Mouse (Mus musculus) hindbrain, embryonic 15.5 days (tissue): Measurements from ENCODE around the gene Defb19. TPM values are rescaled to one million over a fixed set of nuclear protein-coding genes. Genes with fewer than 3 reads are reported as not detected.

Source experiments
- ATAC-seq: fragments of 200-750 bp; cut with Nextera tagmentation; 2 replicates; pipeline ENCODE4 v1.8.0; 2017; ENCODE audit warnings: low read depth, moderate number of reproducible peaks, moderate TSS enrichment; ENCODE audit not compliant: low FRiP score
- H3K27ac ChIP-seq: fragments of 300-500 bp; sonication (generic); replicated peaks from 2 replicates; pipeline ENCODE4 v1.5.1; 2015; ENCODE audit warnings: mild to moderate bottlenecking, inconsistent platforms
- H3K27me3 ChIP-seq: fragments of 300-500 bp; sonication (generic); 2 replicates; pipeline ENCODE4 v1.6.1; 2015; ENCODE audit warnings: control low read depth, inconsistent platforms
- H3K36me3 ChIP-seq: fragments of 300-500 bp; sonication (generic); 2 replicates; pipeline ENCODE4 v1.6.1; 2015; ENCODE audit warnings: control low read depth, inconsistent platforms
- H3K4me1 ChIP-seq: fragments of 300-500 bp; sonication (generic); replicated peaks from 2 replicates; pipeline ENCODE4 v1.6.1; 2015; ENCODE audit warnings: control low read depth, inconsistent platforms
- H3K4me2 ChIP-seq: fragments of 300-500 bp; sonication (generic); 2 replicates; pipeline ENCODE4 v1.6.1; 2015; ENCODE audit warnings: moderate library complexity, mild to moderate bottlenecking, inconsistent platforms
- H3K4me3 ChIP-seq: fragments of 300-500 bp; sonication (generic); 2 replicates; pipeline ENCODE4 v1.5.1; 2015; ENCODE audit warnings: mild to moderate bottlenecking, inconsistent platforms
- H3K9ac ChIP-seq: fragments of 300-500 bp; sonication (generic); 2 replicates; pipeline ENCODE4 v1.6.1; 2015; ENCODE audit warnings: inconsistent platforms
- H3K9me3 ChIP-seq: fragments of 300-500 bp; sonication (generic); 2 replicates; pipeline ENCODE4 v1.6.1; 2016; ENCODE audit warnings: control low read depth, inconsistent platforms
- WGBS: fragments of 180-500 bp; shearing (Covaris S2); methylation state at CpG from one replicate; pipeline ENCODE4 v1.1.7; 2015; 5-methylcytosine and 5-hydroxymethylcytosine counted together
- polyA plus RNA-seq: library from polyadenylated mRNA; unstranded; fragments of >200 nt; fragmentation: Nextera tagmentation; extraction: Ambion mirVana; gene quantifications from 2 replicates; pipeline ENCODE4 v1.2.1, GENCODE M21; 2015

The Defb19 gene
- polyA plus RNA-seq, result not detected in 2 replicates

DNA sequence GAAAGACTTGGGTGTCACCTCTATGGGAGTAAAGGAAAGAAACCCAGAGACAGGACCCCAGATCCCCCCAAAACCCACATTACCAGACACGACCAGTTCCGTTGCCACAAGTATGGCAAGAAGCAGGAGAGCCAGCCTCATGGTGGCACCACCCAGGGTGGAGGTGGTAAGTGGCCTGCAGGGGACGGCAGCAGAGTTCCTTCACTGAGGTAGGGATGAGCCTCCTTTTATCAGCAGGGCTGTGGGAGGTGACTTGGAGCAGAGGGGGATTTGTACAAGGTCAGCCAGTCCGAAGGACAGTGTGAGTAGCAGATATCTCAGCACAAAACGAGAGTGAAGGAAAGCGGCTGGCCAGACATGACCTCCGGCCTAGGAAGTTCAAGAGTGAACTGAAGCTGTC lies at the start of gene Defb19:
Gene Defb19, minus strand, starts transcription at position 206 of the 400 bp plus-strand sequence.
- no peaks in the 10 kb centered on the region for H3K36me3 ChIP-seq
- H3K9ac ChIP-seq, result no peak within 1 kb of the TSS
- WGBS, result 71% methylated on average over 7 of the region's 7 CpGs
- no peak within 1 kb of the TSS for H3K27ac ChIP-seq
- no peaks in the 10 kb centered on the region for H3K9me3 ChIP-seq
- H3K4me3 ChIP-seq, result no peak within 1 kb of the TSS
- H3K4me1 ChIP-seq, result no peaks in the 10 kb centered on the region
- no peaks in the 10 kb centered on the region for H3K27me3 ChIP-seq
- H3K4me2 ChIP-seq, result no peak within 1 kb of the TSS
- no peak for ATAC-seq

DNA sequence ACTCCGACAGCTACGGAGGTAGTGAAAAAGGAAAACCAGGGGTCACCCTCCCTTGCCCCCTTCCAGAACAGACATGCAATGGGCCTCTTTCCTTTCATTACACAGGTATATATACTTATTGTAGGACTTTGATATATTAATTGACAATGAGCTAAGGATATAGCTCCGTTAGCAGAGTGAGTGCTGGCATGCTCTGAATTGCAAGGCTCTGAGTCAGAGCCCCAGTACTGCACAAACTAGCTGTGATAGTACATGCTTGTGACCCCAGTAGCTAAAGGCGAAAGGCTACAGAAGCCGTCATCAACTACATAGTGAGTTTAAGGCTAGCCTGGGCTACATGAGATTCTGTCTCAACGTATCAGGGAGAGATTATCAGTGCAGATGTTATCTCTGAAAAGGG lies 49.8 kb upstream of the Defb19 start:
- Histone ChIP-seq H3K4me3 (no peak overlapping the region), H3K27me3 (peaks cover 28% of the 10 kb centered on the region), H3K27ac (no peak overlapping the region), H3K9ac (no peak overlapping the region), H3K36me3 (no peaks in the 10 kb centered on the region), H3K4me1 (peaks cover 15% of the 10 kb centered on the region), H3K9me3 (no peaks in the 10 kb centered on the region), H3K4me2 (no peak overlapping the region)
- 94% methylated on average over 6 of the region's 6 CpGs for WGBS
- no peak for ATAC-seq

DNA sequence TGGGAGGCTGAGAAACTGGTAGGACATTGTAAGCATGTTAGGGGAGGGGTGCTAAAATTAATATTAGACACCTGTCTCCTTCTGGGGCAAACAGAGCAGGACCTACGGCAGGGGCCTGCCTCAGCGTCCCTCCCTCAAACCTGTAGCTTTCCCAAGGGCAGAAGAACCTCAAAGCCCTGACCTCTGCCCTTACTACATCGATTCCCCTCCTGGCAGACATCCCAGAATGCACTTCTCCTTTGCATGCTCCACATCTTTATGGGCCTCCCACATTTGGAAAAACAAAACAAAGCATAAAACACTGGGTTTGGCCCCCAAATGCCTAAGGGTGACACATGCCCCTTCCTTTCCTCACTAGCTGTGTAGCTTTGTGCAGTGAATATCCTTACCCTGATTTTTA lies 49.1 kb upstream of the Defb19 start:
- Histone ChIP-seq H3K36me3 (no peaks in the 10 kb centered on the region), H3K27me3 (peaks cover 28% of the 10 kb centered on the region), H3K4me3 (no peak overlapping the region), H3K9ac (no peak overlapping the region), H3K4me1 (peaks cover 15% of the 10 kb centered on the region), H3K9me3 (no peaks in the 10 kb centered on the region), H3K4me2 (no peak overlapping the region), H3K27ac (no peak overlapping the region)
- ATAC-seq, result no peak
- WGBS, result 71% methylated on average over 3 of the region's 3 CpGs

DNA sequence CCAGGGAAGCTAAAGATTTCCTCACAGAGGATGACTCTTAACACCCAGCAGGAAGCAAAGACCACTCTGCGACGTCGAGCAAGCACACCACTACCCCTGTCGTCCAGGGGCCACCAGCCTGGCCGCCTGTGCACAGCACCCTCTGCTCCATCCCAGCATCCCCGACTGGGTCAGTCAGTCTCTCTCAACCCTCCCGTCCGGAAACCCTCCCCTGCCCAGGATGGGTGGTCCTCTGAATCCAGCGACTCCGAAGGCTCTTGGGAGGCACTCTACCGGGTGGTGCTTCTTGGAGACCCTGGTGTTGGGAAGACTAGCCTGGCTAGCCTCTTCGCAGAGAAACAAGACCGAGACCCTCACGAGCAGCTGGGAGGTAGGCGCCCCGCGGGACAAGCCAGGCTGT lies 48.0 kb upstream of the Defb19 start:
- no peaks in the 10 kb centered on the region for H3K36me3 ChIP-seq
- peaks cover 15% of the 10 kb centered on the region for H3K4me1 ChIP-seq
- H3K4me2 ChIP-seq, result no peak overlapping the region
- H3K27me3 ChIP-seq, result peaks cover 28% of the 10 kb centered on the region
- 49% methylated on average over 17 of the region's 17 CpGs for WGBS
- no peak overlapping the region for H3K27ac ChIP-seq
- ATAC-seq, result no peak
- no peak overlapping the region for H3K4me3 ChIP-seq
- H3K9me3 ChIP-seq, result no peaks in the 10 kb centered on the region
- H3K9ac ChIP-seq, result no peak overlapping the region

DNA sequence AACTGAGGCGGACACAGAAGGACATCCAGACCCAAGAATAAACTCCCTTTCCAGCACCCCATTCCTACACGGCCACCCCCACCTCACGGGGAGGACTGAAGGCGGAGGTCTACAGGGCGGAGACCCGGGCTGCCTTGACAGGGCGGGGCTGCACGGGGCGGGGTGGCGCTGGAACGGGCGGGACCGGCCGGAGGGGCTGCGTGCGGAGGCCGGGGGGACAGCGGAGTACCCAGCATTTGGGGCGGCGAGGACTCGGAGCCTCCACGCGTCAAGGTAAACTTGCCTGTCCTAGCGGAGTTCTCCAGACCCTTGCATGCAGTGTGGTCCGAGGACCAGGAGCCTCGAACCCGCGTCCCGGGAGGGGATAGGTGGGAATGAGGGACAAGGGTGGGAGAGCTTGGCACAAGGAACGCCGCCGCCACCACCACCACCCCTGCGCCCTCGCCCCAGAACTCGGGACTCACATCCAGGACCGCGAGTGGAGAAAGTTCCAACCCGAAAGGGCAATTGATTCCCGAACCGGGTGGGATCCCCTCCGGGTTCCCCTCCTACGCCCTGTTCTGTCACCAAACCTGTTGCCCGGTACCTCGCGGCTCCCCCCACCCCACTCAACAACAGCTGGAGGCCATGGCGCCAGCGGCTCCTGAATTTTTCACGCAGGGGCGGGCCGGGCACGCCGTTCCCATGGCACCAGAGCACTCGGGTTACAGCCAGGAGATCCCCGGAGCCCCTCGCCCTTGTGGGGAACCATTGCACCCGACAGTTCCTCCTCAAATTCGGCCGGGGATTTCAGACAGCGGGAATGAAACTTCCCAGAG lies 46.9 kb upstream of the Defb19 start, which contains the start of gene Rem1:
Gene Rem1, plus strand, starts transcription at position 178 of the 818 bp plus-strand sequence.
- ATAC-seq, result no peak
- Histone ChIP-seq H3K9me3 (no peaks in the 10 kb centered on the region), H3K27ac (no peak within 1 kb of the TSS), H3K4me1 (peaks cover 15% of the 10 kb centered on the region), H3K36me3 (no peaks in the 10 kb centered on the region), H3K4me3 (peak within 1 kb of the TSS; percentile 32), H3K4me2 (peak within 1 kb of the TSS; percentile 63), H3K27me3 (peaks cover 28% of the 10 kb centered on the region), H3K9ac (0 out of 2 replicates have a peak within 1 kb of the TSS, but pooled peaks have one; percentile 13)
- 2% methylated on average over 46 of the region's 59 CpGs for WGBS

DNA sequence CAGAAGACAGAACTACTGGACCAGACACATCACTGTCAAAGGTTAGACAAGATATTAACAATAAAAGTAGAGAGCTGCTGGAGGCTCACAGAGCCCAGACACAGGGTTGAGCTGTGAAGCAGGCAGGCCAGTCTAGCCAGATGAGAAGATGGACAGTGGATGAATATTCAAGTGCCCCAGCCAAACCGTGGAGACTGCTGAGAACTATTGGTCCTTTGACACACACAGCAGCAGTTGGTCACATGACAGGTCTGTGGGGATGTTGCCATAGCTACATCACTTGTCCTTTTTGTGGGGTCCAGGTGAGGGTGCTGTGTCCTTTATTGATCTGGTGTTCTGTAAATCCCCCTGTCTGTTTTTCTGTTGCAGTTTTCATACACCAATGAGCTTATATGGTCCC lies 45.1 kb upstream of the Defb19 start:
- Histone ChIP-seq H3K4me1 (peaks cover 15% of the 10 kb centered on the region), H3K36me3 (no peaks in the 10 kb centered on the region), H3K4me3 (no peak overlapping the region), H3K4me2 (no peak overlapping the region), H3K9ac (no peak overlapping the region), H3K27ac (no peak overlapping the region), H3K27me3 (peaks cover 28% of the 10 kb centered on the region), H3K9me3 (no peaks in the 10 kb centered on the region)
- ATAC-seq, result no peak
- WGBS, result 0% methylated on average over 1 of the region's 1 CpGs

DNA sequence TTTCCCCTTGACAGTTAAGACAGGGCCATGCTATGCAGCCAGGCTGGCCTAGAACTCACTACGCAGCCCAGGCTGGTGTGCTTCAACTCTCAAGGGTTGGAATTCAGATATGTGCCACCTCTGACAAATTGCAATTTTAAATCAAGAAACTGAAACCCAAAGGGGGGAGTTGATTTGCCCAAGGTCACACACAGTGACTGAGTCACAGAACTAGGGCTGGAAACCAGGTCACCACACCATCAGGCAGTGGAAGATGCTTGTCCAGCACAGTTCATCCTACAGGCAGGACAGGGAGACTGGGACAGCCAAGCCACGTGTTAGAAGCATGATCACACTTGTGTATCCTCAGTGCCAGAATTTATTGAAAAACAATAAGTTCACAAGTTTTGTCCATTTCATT lies 44.5 kb upstream of the Defb19 start:
- H3K4me3 ChIP-seq, result no peak overlapping the region
- H3K36me3 ChIP-seq, result no peaks in the 10 kb centered on the region
- WGBS, result 93% methylated on average over 2 of the region's 2 CpGs
- H3K4me1 ChIP-seq, result peaks cover 15% of the 10 kb centered on the region
- no peak overlapping the region for H3K27ac ChIP-seq
- H3K9ac ChIP-seq, result no peak overlapping the region
- peaks cover 28% of the 10 kb centered on the region for H3K27me3 ChIP-seq
- no peak overlapping the region for H3K4me2 ChIP-seq
- no peaks in the 10 kb centered on the region for H3K9me3 ChIP-seq
- no peak for ATAC-seq

DNA sequence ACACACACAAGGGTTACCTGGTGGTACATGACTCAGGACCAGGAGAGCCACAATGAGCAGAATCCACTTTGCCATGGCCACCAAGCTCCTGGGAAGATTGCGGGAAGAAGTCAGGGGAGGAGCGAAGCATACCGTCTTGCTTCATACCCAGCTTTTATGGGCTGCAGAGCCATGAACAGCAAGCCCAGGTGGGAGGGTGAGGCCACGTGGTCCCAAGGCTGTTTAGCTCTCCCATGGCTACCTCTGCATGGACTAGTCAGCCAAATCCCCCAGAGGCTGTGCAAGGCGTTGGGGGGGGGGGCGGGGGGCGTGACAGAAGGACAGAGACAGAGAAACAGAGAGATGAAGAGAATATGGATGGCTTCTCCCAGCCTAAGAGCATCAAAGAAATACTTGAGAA lies 42.8 kb upstream of the Defb19 start, which contains the start of gene Defb25:
Gene Defb25, minus strand, starts transcription at position 101 of the 400 bp plus-strand sequence.
- H3K9me3 ChIP-seq, result no peaks in the 10 kb centered on the region
- H3K9ac ChIP-seq, result no peak within 1 kb of the TSS
- H3K4me3 ChIP-seq, result no peak within 1 kb of the TSS
- H3K4me1 ChIP-seq, result peaks cover 15% of the 10 kb centered on the region
- H3K27ac ChIP-seq, result no peak within 1 kb of the TSS
- H3K27me3 ChIP-seq, result peaks cover 16% of the 10 kb centered on the region
- H3K36me3 ChIP-seq, result no peaks in the 10 kb centered on the region
- H3K4me2 ChIP-seq, result no peak within 1 kb of the TSS
- 84% methylated on average over 7 of the region's 7 CpGs for WGBS
- ATAC-seq, result no peak

DNA sequence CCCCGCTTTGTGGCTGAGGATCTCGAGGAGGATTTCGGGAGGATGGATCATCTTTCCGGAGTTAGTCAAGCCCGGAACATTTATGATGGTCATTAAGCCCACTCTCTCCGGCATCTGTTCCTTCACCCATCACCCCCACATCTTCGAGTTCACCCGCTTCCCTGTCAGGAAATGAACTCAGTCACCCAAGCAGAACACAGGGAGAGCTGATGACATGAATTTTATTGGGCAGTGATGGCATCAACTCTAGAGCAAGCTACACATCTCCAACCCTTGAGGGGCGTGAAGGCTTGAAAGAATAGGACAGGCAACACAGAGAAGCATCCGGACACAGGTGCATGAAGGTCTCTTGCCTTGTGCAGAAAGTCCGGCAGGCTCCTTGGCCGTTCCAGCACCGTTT lies 42.0 kb upstream of the Defb19 start:
- H3K27ac ChIP-seq, result no peak overlapping the region
- H3K4me1 ChIP-seq, result peaks cover 12% of the 10 kb centered on the region
- no peak overlapping the region for H3K4me2 ChIP-seq
- ATAC-seq, result no peak
- H3K9ac ChIP-seq, result no peak overlapping the region
- peaks cover 15% of the 10 kb centered on the region for H3K27me3 ChIP-seq
- no peak overlapping the region for H3K4me3 ChIP-seq
- H3K36me3 ChIP-seq, result no peaks in the 10 kb centered on the region
- 90% methylated on average over 13 of the region's 13 CpGs for WGBS
- no peaks in the 10 kb centered on the region for H3K9me3 ChIP-seq

DNA sequence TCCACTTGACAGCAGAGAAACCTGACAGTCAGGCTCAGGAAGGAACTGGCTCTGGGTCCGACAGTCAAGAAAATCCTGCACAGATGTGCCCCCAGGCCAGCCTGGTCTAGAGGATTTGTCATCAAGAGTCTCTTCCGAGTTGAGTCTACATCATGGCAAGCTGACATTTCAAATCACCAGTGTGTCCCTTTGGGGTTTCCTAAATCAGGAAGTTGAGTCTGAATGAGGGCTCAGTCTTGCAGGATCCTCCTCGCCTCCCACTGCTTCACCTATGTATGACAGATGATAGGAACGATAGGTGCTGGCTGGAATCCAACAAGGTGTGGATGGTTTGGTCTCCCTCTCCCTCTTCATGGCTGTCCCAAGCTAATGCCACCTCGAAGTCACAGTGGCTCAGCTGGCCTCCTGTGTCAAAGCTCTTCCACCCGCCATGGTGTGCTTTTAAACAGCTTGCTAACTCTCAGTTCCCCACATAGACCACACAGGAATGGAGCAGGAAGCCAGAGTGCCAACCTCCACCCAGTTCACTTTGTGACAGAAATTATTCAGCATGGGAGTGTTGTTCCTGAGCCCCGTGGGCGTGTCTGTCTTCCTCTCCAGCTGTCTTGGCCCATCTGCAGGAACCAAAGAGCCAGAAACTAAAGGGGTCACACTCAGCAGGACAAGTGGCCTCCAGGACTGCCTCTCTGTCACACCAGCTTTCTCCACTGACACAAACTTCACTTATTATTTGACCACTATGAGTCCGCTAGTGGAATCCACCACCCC lies 40.4 kb upstream of the Defb19 start:
- no peaks in the 10 kb centered on the region for H3K36me3 ChIP-seq
- no peaks in the 10 kb centered on the region for H3K9me3 ChIP-seq
- no peak overlapping the region for H3K27ac ChIP-seq
- H3K4me3 ChIP-seq, result no peak overlapping the region
- 82% methylated on average over 9 of the region's 9 CpGs for WGBS
- H3K9ac ChIP-seq, result no peak overlapping the region
- H3K27me3 ChIP-seq, result no peaks in the 10 kb centered on the region; the same call in 1 of the 2 replicates
- ATAC-seq, result no peak
- no peak overlapping the region for H3K4me2 ChIP-seq
- H3K4me1 ChIP-seq, result peaks cover 5% of the 10 kb centered on the region

DNA sequence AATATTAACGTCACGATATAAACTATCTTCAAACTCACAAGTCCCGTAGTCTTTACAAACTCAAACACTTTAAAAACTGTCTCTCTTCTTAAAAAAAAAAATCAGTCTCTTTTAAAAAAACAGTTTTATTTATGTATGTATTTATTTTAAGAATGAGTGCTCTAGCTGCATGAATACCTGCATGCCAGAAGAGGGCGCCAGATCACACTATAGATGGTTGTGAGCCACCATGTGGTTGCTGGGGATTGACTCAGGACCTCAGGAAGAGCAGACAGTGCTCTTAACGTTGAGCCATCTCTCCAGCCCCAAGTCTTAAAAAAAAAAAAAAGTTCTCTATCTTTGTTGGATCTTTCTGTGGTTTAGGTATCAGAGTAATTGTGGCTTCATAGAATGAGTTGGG lies 37.3 kb upstream of the Defb19 start:
- no peaks in the 10 kb centered on the region for H3K27me3 ChIP-seq
- no peak overlapping the region for H3K4me2 ChIP-seq
- H3K27ac ChIP-seq, result no peak overlapping the region
- WGBS, result 66% methylated on average over 5 of the region's 5 CpGs
- no peak overlapping the region for H3K9ac ChIP-seq
- H3K9me3 ChIP-seq, result no peaks in the 10 kb centered on the region
- H3K4me1 ChIP-seq, result no peaks in the 10 kb centered on the region
- ATAC-seq, result no peak
- no peak overlapping the region for H3K4me3 ChIP-seq
- no peaks in the 10 kb centered on the region for H3K36me3 ChIP-seq

DNA sequence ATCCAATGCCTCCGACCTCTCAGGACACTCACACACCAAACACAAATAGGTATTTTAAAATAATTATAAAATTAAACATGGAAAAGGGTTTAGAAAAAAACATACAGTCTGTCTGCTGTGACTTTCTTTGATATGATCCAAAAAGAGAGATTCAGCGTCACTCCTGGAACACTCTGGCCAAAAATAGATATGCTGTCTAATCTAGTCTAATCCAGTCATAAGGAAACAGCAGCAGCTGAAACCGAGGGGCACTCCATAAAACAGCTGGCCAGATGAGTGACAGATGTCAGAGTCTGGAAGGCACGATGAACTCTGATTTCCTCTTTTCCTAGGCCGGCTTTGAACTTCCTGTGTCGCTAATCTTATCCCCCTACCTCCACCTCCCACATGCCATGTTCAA lies 36.4 kb upstream of the Defb19 start:
- ATAC-seq, result no peak
- no peak overlapping the region for H3K4me2 ChIP-seq
- H3K9ac ChIP-seq, result no peak overlapping the region
- H3K4me3 ChIP-seq, result no peak overlapping the region
- H3K36me3 ChIP-seq, result no peaks in the 10 kb centered on the region
- 83% methylated on average over 6 of the region's 6 CpGs for WGBS
- no peaks in the 10 kb centered on the region for H3K4me1 ChIP-seq
- H3K9me3 ChIP-seq, result no peaks in the 10 kb centered on the region
- H3K27me3 ChIP-seq, result no peaks in the 10 kb centered on the region
- H3K27ac ChIP-seq, result no peak overlapping the region
